Mouse (Mus musculus): ENCODE data around the gene Hpse2. TPM values are rescaled to one million over a fixed set of nuclear protein-coding genes. Genes with fewer than 3 reads are reported as not detected.

Hpse2 gene
- total RNA-seq, 1 experiment, result 0.27 TPM

- Histone ChIP-seq H3K9ac (ENCODE audit: insufficient read depth, low read depth, low read length, poor library complexity, severe bottlenecking) (no peak overlapping the region), H3K36me3 (ENCODE audit: control insufficient read depth, insufficient read depth, low read length, poor library complexity, severe bottlenecking) (no peaks in the 10 kb centered on the region), H3K9me3 (ENCODE audit: control insufficient read depth, insufficient read depth, low read depth, low read length) (no peaks in the 10 kb centered on the region), H3K27ac (ENCODE audit: insufficient read depth, low read depth, low read length, poor library complexity, severe bottlenecking) (no peak overlapping the region), H3K4me1 (ENCODE audit: control insufficient read depth in 2 of 2, insufficient read depth in 2 of 2, low read length in 2 of 2, poor library complexity in 1 of 2) (no peaks in the 10 kb centered on the region), H3K4me3 (ENCODE audit: insufficient read depth in 1 of 2, low read depth in 1 of 2, low read length in 2 of 2, poor library complexity in 1 of 2, severe bottlenecking in 1 of 2) (no peak overlapping the region)
- in situ Hi-C loops (cut with MboI; ENCODE audit: low sequenced_read_pairs in 2 of 2, unreplicated experiment in 2 of 2), result no loop called here
- TF ChIP-seq ZC3H11A (IDR thresholded peaks at IDR 0.05; ENCODE audit: borderline replicate concordance, low read depth, low read length), result no peak
- no peak for TF ChIP-seq MAFK (IDR thresholded peaks at IDR 0.05; ENCODE audit: insufficient read depth, low read depth, low read length)
- no peak for TF ChIP-seq HCFC1 (IDR thresholded peaks at IDR 0.05; ENCODE audit: borderline replicate concordance, insufficient read depth, low read length)
- no peak for TF ChIP-seq ZNF384 (IDR thresholded peaks at IDR 0.05; ENCODE audit: low read depth, low read length)
- no peak for TF ChIP-seq CHD2 (IDR thresholded peaks at IDR 0.05; ENCODE audit: low read depth, low read length)
- no peak for DNase-seq (ENCODE audit: low read depth, low spot score)
Measured at GRCm38 (mm10) chr19:42743261-42743660, 644.9 kb downstream of the Hpse2 start.

GRCm38 (mm10) chr19:42741884-42742283 is 646.3 kb downstream of the Hpse2 start:
- Histone ChIP-seq H3K9me3 (ENCODE audit: control insufficient read depth, insufficient read depth, low read depth, low read length) (no peaks in the 10 kb centered on the region), H3K27ac (ENCODE audit: insufficient read depth, low read depth, low read length, poor library complexity, severe bottlenecking) (no peak overlapping the region), H3K9ac (ENCODE audit: insufficient read depth, low read depth, low read length, poor library complexity, severe bottlenecking) (no peak overlapping the region), H3K4me3 (ENCODE audit: insufficient read depth in 1 of 2, low read depth in 1 of 2, low read length in 2 of 2, poor library complexity in 1 of 2, severe bottlenecking in 1 of 2) (no peak overlapping the region), H3K36me3 (ENCODE audit: control insufficient read depth, insufficient read depth, low read length, poor library complexity, severe bottlenecking) (no peaks in the 10 kb centered on the region), H3K4me1 (ENCODE audit: control insufficient read depth in 2 of 2, insufficient read depth in 2 of 2, low read length in 2 of 2, poor library complexity in 1 of 2) (no peaks in the 10 kb centered on the region)
- TF ChIP-seq MAFK (IDR thresholded peaks at IDR 0.05; ENCODE audit: insufficient read depth, low read depth, low read length) (no peak), ZNF384 (IDR thresholded peaks at IDR 0.05; ENCODE audit: low read depth, low read length) (no peak), CHD2 (IDR thresholded peaks at IDR 0.05; ENCODE audit: low read depth, low read length) (no peak), ZC3H11A (IDR thresholded peaks at IDR 0.05; ENCODE audit: borderline replicate concordance, low read depth, low read length) (no peak), HCFC1 (IDR thresholded peaks at IDR 0.05; ENCODE audit: borderline replicate concordance, insufficient read depth, low read length) (no peak)
- in situ Hi-C loops (cut with MboI; ENCODE audit: low sequenced_read_pairs in 2 of 2, unreplicated experiment in 2 of 2), result no loop called here
- no peak for DNase-seq (ENCODE audit: low read depth, low spot score)

- DNase-seq (ENCODE audit: low read depth, low spot score), result no peak
- H3K9ac ChIP-seq (ENCODE audit: insufficient read depth, low read depth, low read length, poor library complexity, severe bottlenecking), result no peak overlapping the region
Measured at GRCm38 (mm10) chr19:42740163-42740899, 647.8 kb downstream of the Hpse2 start.

GRCm38 (mm10) chr19:42739734-42740133 is 648.4 kb downstream of the Hpse2 start:
- TF ChIP-seq MAFK (IDR thresholded peaks at IDR 0.05; ENCODE audit: insufficient read depth, low read depth, low read length) (no peak), CHD2 (IDR thresholded peaks at IDR 0.05; ENCODE audit: low read depth, low read length) (no peak), ZNF384 (IDR thresholded peaks at IDR 0.05; ENCODE audit: low read depth, low read length) (no peak), HCFC1 (IDR thresholded peaks at IDR 0.05; ENCODE audit: borderline replicate concordance, insufficient read depth, low read length) (no peak), ZC3H11A (IDR thresholded peaks at IDR 0.05; ENCODE audit: borderline replicate concordance, low read depth, low read length) (no peak)
- H3K36me3 ChIP-seq (ENCODE audit: control insufficient read depth, insufficient read depth, low read length, poor library complexity, severe bottlenecking), result no peaks in the 10 kb centered on the region
- no peak overlapping the region for H3K4me3 ChIP-seq (ENCODE audit: insufficient read depth in 1 of 2, low read depth in 1 of 2, low read length in 2 of 2, poor library complexity in 1 of 2, severe bottlenecking in 1 of 2)
- DNase-seq (ENCODE audit: low read depth, low spot score), result no peak
- H3K4me1 ChIP-seq (ENCODE audit: control insufficient read depth in 2 of 2, insufficient read depth in 2 of 2, low read length in 2 of 2, poor library complexity in 1 of 2), result no peaks in the 10 kb centered on the region
- in situ Hi-C loops (cut with MboI; ENCODE audit: low sequenced_read_pairs in 2 of 2, unreplicated experiment in 2 of 2), result no loop called here
- H3K9me3 ChIP-seq (ENCODE audit: control insufficient read depth, insufficient read depth, low read depth, low read length), result no peaks in the 10 kb centered on the region
- no peak overlapping the region for H3K9ac ChIP-seq (ENCODE audit: insufficient read depth, low read depth, low read length, poor library complexity, severe bottlenecking)
- no peak overlapping the region for H3K27ac ChIP-seq (ENCODE audit: insufficient read depth, low read depth, low read length, poor library complexity, severe bottlenecking)

More at GRCm38 (mm10) chr19:42740163-42740899, 647.8 kb downstream of the Hpse2 start:
- Histone ChIP-seq H3K4me3 (ENCODE audit: insufficient read depth in 1 of 2, low read depth in 1 of 2, low read length in 2 of 2, poor library complexity in 1 of 2, severe bottlenecking in 1 of 2) (no peak overlapping the region), H3K36me3 (ENCODE audit: control insufficient read depth, insufficient read depth, low read length, poor library complexity, severe bottlenecking) (no peaks in the 10 kb centered on the region), H3K4me1 (ENCODE audit: control insufficient read depth in 2 of 2, insufficient read depth in 2 of 2, low read length in 2 of 2, poor library complexity in 1 of 2) (no peaks in the 10 kb centered on the region), H3K27ac (ENCODE audit: insufficient read depth, low read depth, low read length, poor library complexity, severe bottlenecking) (no peak overlapping the region), H3K9me3 (ENCODE audit: control insufficient read depth, insufficient read depth, low read depth, low read length) (no peaks in the 10 kb centered on the region)
- in situ Hi-C loops (cut with MboI; ENCODE audit: low sequenced_read_pairs in 2 of 2, unreplicated experiment in 2 of 2), result no loop called here
- TF ChIP-seq ZNF384 (IDR thresholded peaks at IDR 0.05; ENCODE audit: low read depth, low read length), result no peak
- TF ChIP-seq ZC3H11A (IDR thresholded peaks at IDR 0.05; ENCODE audit: borderline replicate concordance, low read depth, low read length), result no peak
- no peak for TF ChIP-seq HCFC1 (IDR thresholded peaks at IDR 0.05; ENCODE audit: borderline replicate concordance, insufficient read depth, low read length)
- no peak for TF ChIP-seq CHD2 (IDR thresholded peaks at IDR 0.05; ENCODE audit: low read depth, low read length)
- TF ChIP-seq MAFK (IDR thresholded peaks at IDR 0.05; ENCODE audit: insufficient read depth, low read depth, low read length), result no peak
